Mouse (Mus musculus): Measurements from ENCODE around the gene Grap2.

- TF ChIP-seq CTCF (IDR thresholded peaks at IDR 0.05; ENCODE audit: low read depth) (no peak), EP300 (IDR thresholded peaks at IDR 0.05; ENCODE audit: low read depth) (no peak)
These were observed 37.9 kb downstream of the Grap2 start for GRCm38 (mm10) chr15:80610335-80610734.

Data from liver, postnatal 0 days (tissue).